ENCODE assay signal across 9 mouse cellular contexts in the genomic region with DNA sequence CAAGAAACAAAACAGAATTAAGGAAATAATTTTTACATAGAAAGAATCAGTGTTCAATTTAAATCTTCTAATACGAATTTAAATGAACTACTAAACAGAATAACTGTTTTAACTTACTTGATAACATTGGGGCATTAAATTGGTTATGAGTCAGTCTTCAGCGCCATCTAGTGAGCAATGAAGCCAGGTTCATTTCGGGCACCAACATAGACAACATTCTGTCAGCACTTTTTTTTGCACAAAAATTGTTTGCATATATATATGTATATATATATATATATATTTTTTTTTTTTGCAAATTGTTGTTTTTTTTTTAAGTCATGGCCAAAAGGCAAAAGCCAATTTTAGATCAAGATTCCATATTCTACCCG.
DNase-seq lines count a peak whose midpoint lies in the region; ATAC-seq and TF ChIP-seq lines count a peak whose summit lies in the region.
"Had no signal": no experiment of that assay in that cellular context is flagged by ENCODE, and none has a peak within 500 bp of the region (broad histone marks: within the 10 kb centered on the region; RNA-seq: fewer than 3 reads in every experiment).

No protein-coding gene starts in this region.

- H3K9me3 ChIP-seq in heart, embryonic 10.5 days, result no peaks in the 10 kb centered on the region
- H3K9me3 ChIP-seq in hindbrain, embryonic 13.5 days, result no peaks in the 10 kb centered on the region
- H3K9me3 ChIP-seq: neural tube, embryonic 13.5 days had no signal

- H3K4me3 ChIP-seq in heart, embryonic 10.5 days, result no peak overlapping the region
- H3K4me3 ChIP-seq in thymus, adult 2 months (ENCODE audit: control insufficient read depth, insufficient read depth, low read length), result no peak overlapping the region
- no peak overlapping the region for H3K4me3 ChIP-seq in hindbrain, embryonic 13.5 days
- H3K4me3 ChIP-seq: neural tube, embryonic 13.5 days had no signal

- peaks cover 10% of the 10 kb centered on the region; the same call in 1 of the 2 replicates for H3K27me3 ChIP-seq in heart, embryonic 10.5 days (ENCODE audit: insufficient read depth, poor library complexity, severe bottlenecking)
- H3K27me3 ChIP-seq in thymus, adult 2 months (ENCODE audit: control insufficient read depth, insufficient read depth, low read length), result no peaks in the 10 kb centered on the region
- H3K27me3 ChIP-seq in hindbrain, embryonic 13.5 days, result no peaks in the 10 kb centered on the region
- H3K27me3 ChIP-seq: neural tube, embryonic 13.5 days had no signal

- whole genome bisulfite sequencing in heart, embryonic 10.5 days, result 41% methylated on average over 4 of the region's 4 CpGs
- WGBS in thymus, adult 2 months, result 32% methylated on average over 4 of the region's 4 CpGs
- WGBS in hindbrain, embryonic 13.5 days, result 42% methylated on average over 4 of the region's 4 CpGs

- peak; percentile 65 for DNase-seq in heart, adult 8-10 months (ENCODE audit: low spot score)
- DNase-seq in heart, embryonic 10.5 days (ENCODE audit: low spot score), result no peak
- peak; percentile 44 for DNase-seq in thymus, adult 2 months
- DNase-seq in thymus, adult 18-20 months, result no peak
- DNase-seq in brain, embryonic 14.5 days (ENCODE audit: low read depth), result peak; percentile 80
- DNase-seq in kidney, postnatal 36 days, result peak; percentile 69 to 74
- DNase-seq in retina, postnatal 1 day, result peak; percentile 59

- H3K9ac ChIP-seq in hindbrain, embryonic 13.5 days, result no peak overlapping the region
- H3K9ac ChIP-seq: neural tube, embryonic 13.5 days had no signal

- no peak overlapping the region for H3K4me2 ChIP-seq in hindbrain, embryonic 13.5 days
- H3K4me2 ChIP-seq: neural tube, embryonic 13.5 days had no signal

- no peak for TF ChIP-seq CTCF in thymus, adult 2 months (IDR thresholded peaks at IDR 0.05; ENCODE audit: borderline replicate concordance, control insufficient read depth, extremely low read depth, insufficient read depth, low read length, poor library complexity)
- TF ChIP-seq CTCF in brain, embryonic 14.5 days (IDR thresholded peaks at IDR 0.05; ENCODE audit: borderline replicate concordance, extremely low read depth, insufficient read depth, insufficient read length), result peak; percentile 67; the same call in 1 of the 2 replicates

- H3K36me3 ChIP-seq in heart, embryonic 10.5 days, result no peaks in the 10 kb centered on the region
- no peaks in the 10 kb centered on the region for H3K36me3 ChIP-seq in thymus, adult 2 months (ENCODE audit: control insufficient read depth, insufficient read depth, low read length)
- no peaks in the 10 kb centered on the region for H3K36me3 ChIP-seq in hindbrain, embryonic 13.5 days
- H3K36me3 ChIP-seq: neural tube, embryonic 13.5 days had no signal

- no peaks in the 10 kb centered on the region for H3K4me1 ChIP-seq in heart, embryonic 10.5 days
- no peaks in the 10 kb centered on the region for H3K4me1 ChIP-seq in thymus, adult 2 months (replicated peaks; ENCODE audit: control insufficient read depth, insufficient read depth, low read length)
- no peaks in the 10 kb centered on the region for H3K4me1 ChIP-seq in hindbrain, embryonic 13.5 days (replicated peaks)
- H3K4me1 ChIP-seq: neural tube, embryonic 13.5 days had no signal

- TF ChIP-seq POLR2A in thymus, adult 2 months (IDR thresholded peaks at IDR 0.05; ENCODE audit: control insufficient read depth, extremely low read depth, insufficient read depth, low read length, poor library complexity), result no peak
- no peak for TF ChIP-seq POLR2A in brain, embryonic 14.5 days (IDR thresholded peaks at IDR 0.05; ENCODE audit: borderline replicate concordance, extremely low read depth, insufficient read depth, insufficient read length, poor library complexity, severe bottlenecking)

- H3K27ac ChIP-seq in heart, embryonic 10.5 days, result no peak overlapping the region
- H3K27ac ChIP-seq in thymus, adult 2 months (ENCODE audit: control insufficient read depth, insufficient read depth, low read length), result no peak overlapping the region
- no peak overlapping the region for H3K27ac ChIP-seq in hindbrain, embryonic 13.5 days
- H3K27ac ChIP-seq: neural tube, embryonic 13.5 days had no signal

- no peak for ATAC-seq in hindbrain, embryonic 13.5 days (ENCODE audit: low FRiP score)

Comparison
In these comparisons a context has a peak if more than half of its experiments do, and no peak if none do; other contexts are left out.
1. DNase-seq: peak in heart, adult 8-10 months (single experiment), thymus, adult 2 months (single experiment), brain, embryonic 14.5 days (single experiment), kidney, postnatal 36 days (2 of 2) and retina, postnatal 1 day (single experiment); none in heart, embryonic 10.5 days (single experiment) and thymus, adult 18-20 months (0 of 2).